Mouse (Mus musculus): Measurements from ENCODE around the gene Pyroxd1. TPM values are rescaled to one million over a fixed set of nuclear protein-coding genes. Genes with fewer than 3 reads are reported as not detected.

Pyroxd1 gene
- total RNA-seq, 2 experiments from 2014 or later, result 11.3 to 11.9 TPM

GRCm38 (mm10) chr6:142377081-142377480 lies 31.6 kb downstream of the Pyroxd1 start:
- DNase-seq, result no peak

DNA sequence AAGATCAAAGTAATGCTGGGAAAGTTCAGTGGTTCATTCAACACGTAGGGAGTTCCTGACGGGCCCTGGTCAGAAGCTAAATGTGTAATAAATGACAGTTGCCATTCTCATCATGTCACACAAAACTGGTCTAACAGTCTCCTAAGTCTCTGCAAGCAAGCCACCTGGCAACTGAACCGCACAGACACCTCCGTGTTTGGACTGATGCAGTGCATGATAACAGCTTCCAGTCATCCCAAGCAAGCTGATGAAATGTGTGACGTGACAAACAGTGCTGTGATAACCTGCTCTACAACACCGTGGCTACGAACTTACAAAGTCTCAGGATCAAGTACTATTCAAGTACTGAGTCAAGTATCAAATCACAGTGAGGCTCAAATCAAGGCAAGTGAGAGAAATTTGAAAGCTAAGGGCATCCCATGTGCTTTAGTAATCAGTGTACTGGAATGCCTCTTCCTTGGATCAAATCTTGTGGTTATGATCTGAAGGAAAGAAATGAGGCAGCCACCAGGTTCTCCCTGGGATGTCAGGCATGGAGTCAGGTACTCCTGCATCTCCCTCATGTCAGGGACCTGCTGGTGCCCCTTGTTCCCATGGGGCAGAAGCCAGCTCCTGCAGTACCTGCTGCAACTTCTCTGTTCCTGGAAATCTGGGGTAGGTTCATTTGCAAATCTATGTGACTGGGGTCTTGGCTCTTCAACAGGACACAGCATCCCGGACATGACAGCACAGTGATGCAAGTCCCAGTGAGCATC lies 33.3 kb downstream of the Pyroxd1 start:
- DNase-seq, result no peak

DNA sequence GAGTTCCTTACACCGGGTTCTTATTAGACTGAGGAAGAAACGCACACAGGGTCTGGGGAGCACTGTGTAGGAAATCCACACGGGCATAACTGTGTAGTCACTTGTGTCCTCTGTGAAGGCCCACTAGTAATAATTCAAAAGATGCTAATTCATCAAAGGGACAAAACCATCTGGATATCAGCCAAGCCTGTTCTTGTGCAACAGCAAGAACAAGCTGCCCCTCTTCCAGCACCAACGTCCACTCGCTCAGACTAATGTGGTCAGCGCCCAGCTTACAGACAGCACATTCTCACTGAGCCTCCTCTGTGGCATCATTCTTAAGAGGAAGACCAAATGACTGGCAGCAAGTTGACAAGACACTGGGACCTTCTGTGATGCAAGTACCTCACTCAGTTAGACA lies 34.5 kb downstream of the Pyroxd1 start:
- no peak for DNase-seq

GRCm38 (mm10) chr6:142381615-142382014 lies 36.2 kb downstream of the Pyroxd1 start:
- no peak for DNase-seq

GRCm38 (mm10) chr6:142384521-142384920 lies 39.1 kb downstream of the Pyroxd1 start:
- no peak for DNase-seq

DNA sequence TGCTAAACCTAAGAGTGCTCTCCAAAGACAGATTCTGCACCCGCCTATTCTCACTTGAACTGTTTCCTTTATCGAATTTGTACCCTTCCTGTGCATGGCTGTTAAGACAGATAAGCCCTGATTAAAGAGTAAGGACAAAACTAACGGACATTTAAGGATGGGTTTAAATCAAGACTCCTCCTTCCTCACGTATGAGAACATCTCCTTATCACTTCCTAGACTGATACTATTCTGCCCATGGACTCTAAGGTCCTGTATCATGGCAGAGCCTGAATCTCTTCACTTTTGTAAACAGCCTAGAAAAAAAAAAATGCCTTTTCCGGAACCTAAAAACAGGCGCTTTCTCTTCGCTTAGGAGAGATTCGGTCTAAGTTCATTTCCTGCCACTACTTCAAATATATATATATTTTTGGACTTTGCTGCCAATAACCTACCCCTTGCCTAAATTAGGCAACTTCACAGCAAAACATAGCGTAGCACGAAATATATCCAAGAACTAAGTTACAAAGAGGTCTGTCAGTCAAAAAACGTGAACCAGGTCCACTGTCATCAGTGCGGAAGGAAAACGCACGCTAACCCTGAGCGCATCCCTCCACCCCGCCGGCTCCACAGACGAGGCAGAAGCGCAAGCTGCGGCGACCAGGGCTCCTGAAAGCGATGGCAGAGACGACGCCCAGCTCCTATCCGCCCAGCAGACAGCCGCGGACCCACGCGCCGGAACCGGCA lies 41.0 kb downstream of the Pyroxd1 start:
- no peak for DNase-seq

GRCm38 (mm10) chr6:142387011-142387754 lies 41.7 kb downstream of the Pyroxd1 start, which contains the start of the genes Recql and Golt1b:
TSS of gene Recql (minus strand) at chr6:142387087.
TSS of gene Golt1b (plus strand) at chr6:142387221.
- peak; percentile 99 for DNase-seq

- no peak for DNase-seq
These were observed 42.4 kb downstream of the Pyroxd1 start for GRCm38 (mm10) chr6:142387755-142388271.

DNA sequence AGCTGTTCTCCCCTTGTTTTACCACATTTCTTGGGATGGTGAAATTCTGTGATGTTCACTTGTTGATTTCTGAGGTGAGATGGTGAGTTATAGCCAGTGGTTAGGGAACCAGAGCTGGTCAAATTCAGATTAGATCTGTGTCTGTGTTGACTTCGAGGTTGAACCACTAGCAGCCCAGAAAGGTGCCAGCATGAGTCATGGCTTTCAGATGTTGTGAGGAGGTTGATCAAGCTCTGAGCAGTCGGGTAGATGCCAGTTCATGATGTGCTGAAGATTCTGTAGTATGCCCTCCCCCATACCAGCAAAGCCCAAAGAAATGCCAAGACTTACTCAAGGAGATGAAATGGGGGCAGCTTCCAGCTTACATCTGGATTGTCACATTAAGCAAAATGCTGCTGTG lies 43.6 kb downstream of the Pyroxd1 start:
- no peak for DNase-seq

GRCm38 (mm10) chr6:142392312-142392711 lies 46.9 kb downstream of the Pyroxd1 start:
- DNase-seq, result no peak

GRCm38 (mm10) chr6:142394669-142395068 lies 49.2 kb downstream of the Pyroxd1 start:
- no peak for DNase-seq

DNA sequence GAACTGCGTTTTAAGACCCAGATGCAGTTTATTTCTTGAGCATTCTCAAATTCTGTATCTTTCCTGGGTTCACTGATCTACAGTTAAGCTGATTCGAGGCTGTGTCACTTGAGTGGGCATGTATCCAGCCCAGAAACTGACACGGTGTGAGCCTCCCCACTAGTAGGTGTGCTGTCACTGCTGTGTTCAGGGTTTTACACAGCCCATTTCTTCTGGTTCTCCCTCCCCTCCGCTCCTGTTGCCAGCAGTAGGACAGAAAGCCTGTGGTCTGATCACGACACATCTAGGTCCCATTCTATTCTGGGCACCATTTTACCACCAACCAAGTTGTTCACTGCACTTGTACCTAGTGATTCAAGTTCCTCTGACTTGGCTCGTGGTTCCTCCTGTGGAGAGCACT lies 50.3 kb downstream of the Pyroxd1 start:
- no peak for DNase-seq

GRCm38 (mm10) chr6:142411140-142411539 lies 65.7 kb downstream of the Pyroxd1 start:
- DNase-seq, result no peak

Other genes with a start within 250 kb of the Pyroxd1 start
- 1 to 10 TPM in 1 of 2 experiments, not detected in 1; 1.1 TPM for gene Slco1a6, start 137.1 kb upstream of the Pyroxd1 start, total RNA-seq (2021)
- not detected for gene Iapp, start 47.2 kb upstream of the Pyroxd1 start, total RNA-seq (2021)
- gene Slco1a5, start 22.7 kb upstream of the Pyroxd1 start, total RNA-seq (2021), result not detected
- gene Recql, start 41.4 kb downstream of the Pyroxd1 start, total RNA-seq (2021), result 10 to 100 TPM; 12.7 to 14.3 TPM
- 10 to 100 TPM; 28.3 to 36.3 TPM for gene Golt1b, start 41.6 kb downstream of the Pyroxd1 start, total RNA-seq (2021)
- gene Spx, start 67.8 kb downstream of the Pyroxd1 start, total RNA-seq (2021), result not detected
- not detected for gene Gys2, start 127.5 kb downstream of the Pyroxd1 start, total RNA-seq (2021)
- gene Ldhb, start 162.3 kb downstream of the Pyroxd1 start, total RNA-seq (2021), result 1,000 to 10,000 TPM; 1,364 to 1,397 TPM
- 10 to 100 TPM; 20.7 to 21.7 TPM for gene Kcnj8, start 226.0 kb downstream of the Pyroxd1 start, total RNA-seq (2021)